Mouse (Mus musculus) left cerebral cortex, postnatal 4 days (tissue): ENCODE results near the gene Ppp6r1. TPM values are rescaled to one million over a fixed set of nuclear protein-coding genes. Genes with fewer than 3 reads are reported as not detected.
A peak's percentile ranks its signal among the peaks of the same experiment; 100 is the strongest.

Experiments
- DNase-seq: peaks from one replicate; pipeline ENCODE4 v3.0.0-alpha.2; 2022
- intact Hi-C: fragments of 180-260 bp; cut with DNase I; formaldehyde crosslinking; loops from one replicate; pipeline ENCODE4 v1.15.1; 2025
- total RNA-seq, 2 experiments: library from RNA; stranded (reverse); gene quantifications; 2 replicates each; pipeline ENCODE4 v1.2.3; 2021

The Ppp6r1 gene
- total RNA-seq, 2 experiments from 2014 or later: 87.9 to 89.1 TPM

DNA sequence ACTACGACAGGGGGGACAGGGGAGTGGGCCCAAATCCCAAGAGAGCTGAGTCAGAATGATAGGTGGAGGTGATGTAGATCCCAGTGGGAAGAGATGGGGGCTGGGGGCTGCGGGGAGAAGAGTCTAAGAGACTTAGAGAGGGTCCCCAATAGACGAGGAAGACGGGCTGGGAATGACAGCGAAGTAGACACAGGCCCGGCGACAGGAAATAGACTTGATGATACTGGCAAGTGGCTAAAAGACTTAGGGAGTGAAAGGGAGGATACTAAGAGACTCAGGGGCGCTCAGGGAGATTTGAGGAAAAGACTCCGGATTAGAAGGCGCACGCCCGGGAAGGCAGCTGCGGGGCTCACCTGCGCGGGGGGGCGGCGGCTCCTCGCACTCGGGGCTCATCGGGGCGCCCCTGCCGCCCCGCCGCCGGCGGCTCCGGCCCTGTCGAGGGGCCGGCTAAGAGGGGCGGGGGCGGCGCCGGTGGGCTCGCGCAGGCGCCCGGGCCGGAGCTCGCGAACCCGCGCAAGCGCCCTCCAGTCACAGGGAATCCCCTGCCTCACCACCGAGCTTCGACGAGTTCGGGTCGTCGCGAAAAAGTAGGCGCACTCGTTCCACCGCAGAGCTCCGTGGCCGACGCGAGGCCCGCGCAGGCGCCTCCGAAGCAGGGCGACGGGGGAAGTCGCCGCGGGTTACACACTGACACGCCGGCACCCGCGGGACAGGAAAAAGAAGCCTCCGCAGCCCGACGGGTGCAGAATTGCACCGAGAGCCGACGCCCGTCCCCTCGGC is 501 bp downstream of the Ppp6r1 start:
- DNase-seq: peak; percentile 55
- intact Hi-C loops: no loop called here

DNA sequence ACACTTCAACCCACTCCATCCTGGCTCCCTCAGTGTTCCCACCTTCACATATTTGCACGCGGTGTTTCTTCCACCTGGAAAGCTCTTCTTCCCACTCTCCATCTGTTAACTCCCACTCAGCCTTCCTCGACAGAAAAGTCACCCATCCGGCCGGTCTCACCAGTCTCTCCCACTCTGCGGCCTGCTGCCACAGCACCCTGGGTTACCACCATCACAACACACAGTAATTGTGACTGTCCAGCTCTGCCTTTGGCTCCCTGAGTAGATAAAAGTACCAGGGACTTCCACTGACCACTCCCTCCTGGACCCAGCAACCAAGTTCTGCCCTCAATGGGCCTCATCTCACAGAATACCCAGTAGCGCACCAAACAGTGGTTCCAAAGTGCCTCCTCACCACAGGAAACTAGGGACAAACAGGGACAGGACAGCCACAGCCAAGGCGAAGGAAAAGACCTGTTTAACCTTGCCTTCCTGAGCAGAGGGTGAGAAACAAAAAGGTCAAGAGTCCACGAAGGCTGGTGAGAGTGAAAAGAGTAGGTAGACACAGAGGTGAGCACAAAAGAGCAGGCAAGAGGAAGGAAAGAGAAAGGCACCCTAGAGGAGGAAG is 1.2 kb downstream of the Ppp6r1 start:
- intact Hi-C loops: no loop called here
- DNase-seq: no peak

DNA sequence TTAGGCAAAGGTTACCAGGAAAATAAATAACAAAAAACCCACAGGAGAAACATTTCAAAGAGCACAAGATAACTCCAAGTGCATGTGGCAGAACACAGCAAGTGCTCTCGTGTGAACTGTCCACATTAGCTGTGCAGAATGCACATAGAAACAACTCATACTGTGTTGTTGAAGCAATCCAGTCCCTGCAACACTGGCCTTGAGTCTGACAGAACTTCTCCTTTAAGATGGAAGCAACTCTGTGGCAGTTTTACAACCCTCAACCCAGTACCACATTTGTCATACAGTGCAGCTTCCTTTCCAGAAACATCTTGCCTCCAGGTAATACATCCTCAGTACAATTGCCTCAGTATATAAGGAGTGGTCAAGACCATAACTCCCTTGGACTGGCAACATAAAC is 2.0 kb downstream of the Ppp6r1 start:
- intact Hi-C loops: no loop called here
- DNase-seq: no peak

DNA sequence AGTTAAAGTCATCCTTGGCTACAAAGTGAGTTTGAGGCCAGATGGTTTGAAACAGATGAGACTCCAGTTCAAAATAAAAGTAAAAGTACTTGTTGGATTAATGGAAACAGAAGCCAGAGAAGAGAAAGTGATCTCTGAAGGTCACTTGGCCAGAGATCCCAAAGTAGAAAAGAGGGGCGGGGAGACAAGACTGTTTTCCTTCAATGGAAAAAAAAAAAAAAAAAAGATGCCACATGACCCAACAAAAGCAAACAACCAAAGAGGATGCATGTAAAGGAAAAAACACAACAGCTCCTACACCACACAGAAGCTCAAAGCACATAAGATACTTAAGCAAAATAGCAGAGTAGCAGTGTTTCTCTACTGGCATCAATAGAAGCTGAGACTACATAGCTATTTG is 2.9 kb downstream of the Ppp6r1 start:
- intact Hi-C loops: no loop called here
- DNase-seq: no peak

DNA sequence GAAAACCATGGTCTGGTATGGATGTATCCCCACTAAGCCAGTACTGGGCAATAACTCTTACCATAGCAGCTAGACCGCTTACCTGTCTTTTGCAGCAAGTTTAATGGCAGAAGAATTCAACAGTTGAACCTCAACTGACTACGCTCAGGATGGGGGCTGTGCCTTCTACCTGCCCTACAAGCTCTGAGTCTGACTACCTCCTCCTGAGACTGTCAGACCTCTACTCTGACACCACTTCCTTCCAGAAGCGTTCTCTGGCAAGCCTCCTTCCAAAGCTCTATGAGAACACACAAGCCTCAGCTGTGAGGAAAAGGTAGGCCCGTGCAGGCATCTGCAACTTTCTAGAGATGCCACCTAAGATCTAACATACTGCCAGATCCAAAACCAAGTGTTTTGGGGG is 3.4 kb downstream of the Ppp6r1 start:
- no peak for DNase-seq
- intact Hi-C loops: no loop called here

DNA sequence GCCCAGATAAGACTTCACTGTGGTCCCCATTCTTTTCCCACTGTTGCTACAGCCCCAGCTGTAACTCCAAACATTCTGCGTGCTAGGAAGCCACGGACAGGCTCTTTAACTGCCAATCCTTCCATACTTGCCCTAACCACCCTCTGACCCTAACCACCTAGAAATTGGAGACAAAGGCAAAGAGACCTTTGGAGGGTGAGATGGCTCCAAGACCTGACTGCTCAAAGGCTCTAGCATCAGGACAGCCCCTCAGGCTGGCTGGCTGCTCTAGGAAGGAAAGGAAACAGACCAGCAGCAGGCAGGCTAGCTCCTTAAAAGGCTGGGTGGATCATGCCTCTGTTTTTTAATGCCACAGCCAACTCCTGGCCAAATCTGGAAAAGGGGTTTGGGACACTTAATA is 4.6 kb downstream of the Ppp6r1 start:
- intact Hi-C loops: no loop called here
- no peak for DNase-seq

DNA sequence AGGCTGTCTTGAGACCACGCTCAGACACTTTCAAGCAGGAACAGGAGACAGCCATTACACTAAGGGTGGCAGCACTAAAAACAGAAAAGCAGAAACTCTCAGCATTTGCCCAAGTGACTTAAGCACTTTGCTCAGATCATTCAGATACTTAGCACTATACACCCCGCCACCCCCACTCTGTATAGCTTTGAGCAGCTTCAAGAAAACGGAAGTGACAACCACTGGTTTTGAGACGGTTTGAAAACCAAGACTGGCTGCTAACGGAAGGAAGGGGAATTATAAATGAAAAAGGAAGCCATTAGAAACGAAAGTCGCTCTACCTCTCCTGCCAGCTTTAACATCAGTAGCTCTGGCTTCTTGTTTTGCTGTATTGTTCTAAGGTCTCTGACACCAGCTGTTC is 5.0 kb downstream of the Ppp6r1 start:
- no peak for DNase-seq
- intact Hi-C loops: no loop called here

DNA sequence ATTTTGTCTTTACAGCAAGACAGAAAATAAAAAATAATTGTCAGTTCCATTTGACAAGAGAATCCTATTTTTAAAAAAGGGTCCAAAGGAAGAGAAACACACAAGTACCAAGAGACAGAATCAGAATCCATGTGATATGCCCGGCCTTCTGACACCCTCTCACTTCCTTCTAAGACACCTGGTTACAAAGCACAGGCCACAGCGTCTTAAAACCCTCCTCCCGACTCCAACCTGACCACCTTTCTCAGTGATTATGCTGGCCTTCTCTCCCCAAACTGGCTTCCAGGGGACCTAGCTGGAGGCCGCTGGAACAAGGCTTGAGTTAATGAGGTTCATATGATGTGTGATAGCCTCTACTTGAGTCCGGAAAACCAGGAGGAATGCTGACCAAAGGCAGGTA is 5.5 kb downstream of the Ppp6r1 start:
- intact Hi-C loops: no loop called here
- DNase-seq: no peak

DNA sequence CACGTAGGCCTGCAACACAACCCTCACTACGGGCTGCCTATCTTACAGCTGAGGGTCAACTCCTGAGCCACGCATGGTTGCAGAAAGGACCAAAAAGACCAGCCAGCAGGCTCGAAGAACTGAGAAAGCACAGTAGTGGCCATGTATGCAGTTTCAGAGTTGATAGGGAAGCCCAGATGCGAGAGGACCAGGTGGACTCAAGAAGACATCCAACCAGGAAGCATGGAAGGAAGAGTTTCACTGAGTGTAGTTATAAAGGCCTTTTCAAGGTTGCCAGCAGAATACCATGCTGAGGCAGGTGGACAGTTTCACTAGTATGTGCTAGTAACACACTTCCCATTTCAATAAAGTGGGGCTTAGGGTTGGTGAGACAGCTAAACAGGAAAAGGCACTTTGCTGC is 6.1 kb downstream of the Ppp6r1 start:
- intact Hi-C loops: no loop called here
- DNase-seq: no peak

DNA sequence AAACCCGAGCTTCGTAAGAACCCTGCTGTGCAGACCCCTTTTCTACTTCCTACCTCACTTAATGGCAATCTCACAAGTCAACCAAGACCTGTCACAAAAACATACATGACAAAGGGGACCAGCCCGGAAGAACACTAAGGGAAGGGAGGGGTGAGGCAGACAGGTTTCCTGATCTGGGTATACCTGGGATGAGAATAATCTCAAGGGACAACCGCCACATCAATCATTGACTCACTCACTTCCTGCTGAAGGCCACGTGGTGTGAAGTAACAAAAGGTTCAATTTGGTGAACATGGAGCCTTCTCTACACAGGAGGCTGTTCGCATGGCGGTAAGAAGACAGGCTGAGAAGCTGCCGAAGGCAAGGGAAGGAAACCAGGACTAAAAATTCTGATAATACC is 7.2 kb downstream of the Ppp6r1 start:
- no peak for DNase-seq
- intact Hi-C loops: no loop called here

DNA sequence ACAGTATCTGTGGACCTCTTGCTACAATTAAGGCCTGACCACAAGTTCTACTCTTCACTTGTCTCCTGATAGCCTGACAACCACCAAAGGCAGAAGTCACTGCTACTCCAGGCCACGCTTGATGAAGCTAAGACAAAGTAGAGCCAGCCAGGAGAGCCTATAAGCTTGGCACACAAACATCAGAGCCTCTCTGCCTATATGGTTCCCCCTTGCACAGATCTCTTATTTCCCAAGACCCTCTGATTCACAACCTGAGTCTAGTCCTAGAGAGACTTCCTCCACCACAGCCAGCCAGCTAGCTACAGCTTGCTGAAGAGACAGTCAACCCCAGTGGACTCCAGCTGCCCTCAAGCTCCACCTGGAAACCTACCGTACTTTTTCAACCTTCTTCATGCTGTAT is 10.8 kb downstream of the Ppp6r1 start:
- no peak for DNase-seq
- intact Hi-C loops: no loop called here

DNA sequence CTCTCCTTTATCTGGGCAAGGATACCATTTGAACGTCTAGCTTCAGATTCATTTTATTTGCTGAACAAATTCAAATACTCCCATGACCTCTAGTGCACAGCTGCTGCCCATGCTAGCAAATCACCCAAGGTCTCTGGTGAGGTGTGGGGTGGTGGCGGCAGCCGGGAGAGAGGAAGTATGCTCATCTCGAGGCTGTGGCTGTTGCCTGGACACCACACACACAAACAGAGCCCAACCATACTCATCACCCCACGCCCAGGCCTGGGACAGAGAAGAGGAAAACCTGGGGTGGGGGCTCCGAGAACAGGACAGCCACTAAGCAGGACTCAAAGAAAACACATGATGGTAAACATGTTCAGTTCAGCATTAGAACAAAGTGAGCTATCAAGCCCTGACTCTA is 11.5 kb downstream of the Ppp6r1 start:
- no peak for DNase-seq
- intact Hi-C loops: no loop called here

DNA sequence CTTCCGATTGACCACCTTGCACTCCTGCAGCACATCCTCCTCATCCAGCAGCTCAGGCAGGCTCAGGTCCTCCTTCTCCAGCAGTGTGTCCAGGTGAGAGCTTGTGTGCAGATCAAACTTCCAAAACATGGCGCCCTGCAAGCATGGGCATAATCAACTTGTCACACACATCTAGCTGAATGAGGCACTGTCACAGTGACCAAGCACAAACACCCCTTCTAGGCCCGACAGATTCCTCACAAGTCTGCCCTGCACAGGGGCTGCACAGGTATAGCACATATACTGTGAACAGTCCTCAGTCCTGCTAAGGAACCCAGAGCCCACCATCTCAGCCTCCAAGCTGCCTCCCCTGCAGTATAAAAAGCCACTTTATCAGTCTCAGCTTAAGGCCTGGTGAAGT is 12.0 kb downstream of the Ppp6r1 start:
- no peak for DNase-seq
- intact Hi-C loops: no loop called here

DNA sequence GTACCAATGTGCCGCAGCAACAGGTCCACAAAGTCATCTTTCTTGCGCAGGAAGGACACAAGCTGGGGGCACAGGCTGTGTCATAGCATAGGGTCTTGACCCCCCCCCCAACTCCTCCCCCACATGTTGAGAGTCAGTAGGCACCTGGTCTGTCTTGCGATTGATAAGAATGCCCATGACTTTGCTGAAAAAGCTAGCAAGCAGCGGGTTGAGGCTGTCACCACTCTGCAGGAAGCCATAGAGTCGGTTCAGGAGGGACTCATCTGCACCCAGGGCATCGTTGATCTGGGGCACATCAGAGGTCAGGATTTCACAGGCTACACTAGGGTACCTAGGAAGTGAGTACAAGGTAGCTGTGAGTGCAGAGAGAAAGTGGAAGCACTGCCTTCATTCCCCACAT is 15.6 kb downstream of the Ppp6r1 start:
- intact Hi-C loops: no loop called here

DNA sequence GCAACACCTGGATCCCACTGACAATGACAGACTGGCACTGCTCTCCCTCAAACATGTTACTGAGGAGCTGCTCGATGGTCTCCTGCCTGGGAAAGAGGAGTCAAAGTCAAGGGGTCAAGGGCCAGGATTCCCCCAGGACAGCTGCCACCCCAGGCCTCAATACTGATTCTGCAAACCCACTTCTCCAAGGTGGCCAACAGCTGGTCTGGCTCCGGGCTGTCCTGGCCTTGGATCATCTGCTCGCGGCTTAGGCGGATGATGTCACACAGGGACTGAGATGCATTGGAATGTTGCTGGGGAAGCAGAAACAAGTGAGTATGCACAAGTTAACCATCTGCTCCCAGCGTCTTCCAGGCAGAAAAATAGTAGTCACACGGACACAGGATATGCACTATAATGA is 16.9 kb downstream of the Ppp6r1 start:
- intact Hi-C loops: no loop called here
- DNase-seq: no peak

More for the DNA sequence above, 15.6 kb downstream of the Ppp6r1 start:
- DNase-seq: no peak

DNA sequence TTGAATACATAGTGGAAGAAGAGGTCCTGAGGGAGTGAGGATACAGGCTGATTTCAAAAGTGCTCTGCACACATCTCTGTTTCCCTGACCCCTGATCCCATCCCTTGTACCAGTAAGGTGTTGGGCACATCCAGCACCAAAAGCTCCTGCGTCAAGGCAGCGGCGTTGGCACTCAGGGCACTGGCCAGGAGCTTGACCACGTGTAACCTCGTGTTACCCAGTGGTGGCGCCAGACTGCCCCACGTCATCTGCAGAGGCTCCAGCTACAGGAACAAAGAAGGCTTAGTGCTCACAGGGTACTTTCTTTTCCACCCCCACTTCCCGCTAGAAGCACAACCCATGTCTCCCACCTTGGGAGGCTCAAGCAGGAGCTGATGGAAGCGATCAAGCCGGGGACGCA is 17.7 kb downstream of the Ppp6r1 start:
- intact Hi-C loops: no loop called here
- no peak for DNase-seq

DNA sequence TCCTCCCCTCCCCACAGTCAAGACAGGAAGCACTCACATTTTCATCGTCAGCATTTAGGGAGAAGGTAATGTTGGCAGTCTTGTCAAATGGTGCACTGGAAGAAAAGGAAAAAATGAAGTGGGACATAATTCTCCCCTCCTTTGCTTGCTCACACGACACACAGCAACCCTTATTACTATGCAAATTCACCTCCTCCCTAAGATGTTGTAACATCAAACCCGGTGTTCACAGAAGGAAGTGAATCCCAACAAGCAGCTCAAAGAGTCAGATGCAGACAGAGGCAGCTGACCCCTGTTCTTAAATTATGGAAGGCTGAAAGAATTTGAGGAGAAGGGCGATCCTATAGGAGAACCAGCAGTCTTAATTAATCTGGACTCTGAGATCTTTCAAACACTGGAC is 22.6 kb downstream of the Ppp6r1 start:
- intact Hi-C loops: no loop called here
- no peak for DNase-seq

DNA sequence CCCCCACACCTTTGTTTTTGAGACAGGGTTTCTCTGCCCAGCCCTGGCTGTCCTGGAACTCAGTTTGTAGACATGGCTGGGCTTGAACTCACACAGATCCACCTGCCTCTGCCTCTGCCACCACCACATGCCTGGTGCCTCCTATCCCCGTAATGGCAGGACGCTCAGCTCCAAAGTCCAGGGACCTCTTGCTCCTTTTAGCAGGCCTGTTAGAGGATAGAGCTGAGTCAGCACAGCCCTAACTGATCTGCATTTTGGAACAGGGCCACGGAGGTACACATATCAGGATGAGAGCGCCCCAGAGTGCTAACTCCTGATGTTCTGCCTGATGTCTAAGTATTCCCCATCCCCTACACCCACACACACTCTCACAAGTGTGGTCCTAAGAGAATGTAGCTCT is 27.8 kb downstream of the Ppp6r1 start, which contains the start of gene Tmem86b:
Gene Tmem86b (minus strand): TSS at position 392 of the 400 bp plus-strand sequence.
- intact Hi-C loops: no loop called here
- no peak for DNase-seq

DNA sequence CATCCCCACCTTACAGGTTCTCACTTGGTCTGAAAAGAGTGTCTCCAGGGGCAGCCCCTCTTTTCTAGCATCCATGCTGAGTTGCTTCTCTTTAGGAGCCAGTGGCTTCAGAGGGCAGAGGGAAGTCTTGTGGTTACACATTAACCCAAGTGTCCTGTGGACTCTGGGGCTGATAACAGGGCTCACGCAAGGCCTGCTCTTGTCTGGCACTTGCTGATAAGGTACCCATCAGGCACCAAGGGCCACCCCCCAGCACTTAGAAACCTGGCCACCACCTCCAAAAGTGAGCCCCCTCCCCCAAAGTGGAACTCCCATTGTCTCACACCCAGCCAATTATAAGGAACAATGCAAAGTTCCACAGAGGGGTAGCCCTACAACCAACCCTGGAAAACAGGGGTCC is 28.6 kb downstream of the Ppp6r1 start:
- intact Hi-C loops: no loop called here
- DNase-seq: no peak

DNA sequence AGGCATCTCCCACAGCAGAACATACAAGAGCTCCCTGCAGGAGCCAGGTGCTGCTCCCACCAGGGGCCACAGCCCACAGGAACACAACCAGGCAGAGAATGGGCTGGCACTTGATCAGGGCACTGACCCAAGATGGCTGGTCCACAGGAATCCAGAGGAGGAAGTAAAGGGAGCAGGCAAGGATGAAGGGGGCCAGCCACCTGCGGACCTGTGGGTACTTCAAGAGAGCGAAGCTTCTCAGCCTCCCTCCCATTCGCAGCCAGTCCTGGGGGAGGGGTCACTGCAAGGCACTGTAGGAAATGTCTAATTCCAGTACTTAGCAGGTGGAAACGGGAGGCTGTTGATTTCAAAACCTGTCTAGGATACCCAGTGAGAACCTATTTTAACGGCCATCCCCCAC is 29.2 kb downstream of the Ppp6r1 start:
- DNase-seq: no peak
- intact Hi-C loops: no loop called here

DNA sequence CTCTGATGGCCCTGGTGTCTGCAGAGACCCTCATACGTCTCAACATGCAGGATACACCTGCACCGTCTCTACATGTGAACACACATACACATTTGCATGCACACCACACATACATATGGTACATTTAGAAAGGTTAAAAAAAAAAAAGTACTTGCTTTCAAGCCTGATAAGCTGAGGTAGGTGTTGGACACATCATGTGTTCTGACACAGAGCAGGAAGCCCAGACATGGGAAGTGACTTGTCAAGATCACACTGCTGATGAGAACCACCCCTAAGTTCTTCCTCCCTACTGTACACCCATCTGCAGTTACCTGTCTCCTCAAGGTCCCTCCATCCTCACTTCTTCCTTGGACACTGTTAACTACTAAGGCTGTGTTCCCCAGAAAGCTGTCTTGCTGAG is 32.9 kb downstream of the Ppp6r1 start:
- intact Hi-C loops: no loop called here
- no peak for DNase-seq

DNA sequence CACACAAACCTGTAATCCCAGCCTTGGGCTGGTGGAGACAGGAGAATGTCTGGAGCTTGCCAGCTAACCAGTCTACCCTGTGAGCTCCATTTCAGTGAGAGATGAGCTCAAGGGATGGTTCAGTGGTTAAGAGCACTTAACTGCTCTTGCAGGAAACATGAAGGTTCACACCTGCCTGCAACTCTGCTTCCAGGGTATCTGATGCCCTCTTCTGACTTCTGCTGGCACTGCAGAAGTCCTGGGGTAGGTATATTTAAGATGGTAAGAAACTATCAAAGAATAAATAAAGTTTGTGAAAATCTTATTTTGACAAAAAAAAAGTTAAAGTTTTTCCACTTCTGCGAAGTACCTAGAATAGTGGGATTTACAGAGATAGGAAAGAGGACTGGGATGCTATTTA is 34.5 kb downstream of the Ppp6r1 start:
- intact Hi-C loops: no loop called here
- no peak for DNase-seq
